Mouse (Mus musculus): ENCODE measurements around the gene Rhog. TPM values are rescaled to one million over a fixed set of nuclear protein-coding genes. Genes with fewer than 3 reads are reported as not detected.

Gene Rhog
- 537 and 572 TPM in 2 replicates for polyA plus RNA-seq (2012; ENCODE audit: insufficient read depth, insufficient read length, missing spikeins)

DNA sequence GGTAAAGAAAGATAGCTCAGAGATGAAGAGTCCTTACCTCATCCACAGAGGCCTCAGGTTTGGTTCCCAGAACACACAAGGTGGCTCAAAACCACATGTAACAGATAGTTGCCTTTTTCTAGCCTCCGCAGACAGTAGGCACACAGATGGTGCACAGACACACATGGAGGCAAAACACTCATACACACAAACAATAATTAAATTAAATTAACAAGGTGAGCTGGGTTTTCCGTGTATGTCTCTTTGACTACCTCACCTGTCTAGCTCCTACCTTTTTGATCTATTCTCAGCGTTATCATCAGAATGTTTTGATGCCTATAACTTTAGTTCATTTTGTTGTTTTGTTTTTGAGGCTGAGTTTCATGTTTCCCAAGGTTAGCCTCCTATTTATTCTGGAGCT, at the start of gene Rhog:
Rhog (minus strand) TSS at position 101 of the 400 bp plus-strand sequence.
- Histone ChIP-seq H3K27ac (ENCODE audit: insufficient read depth, low read depth, low read length) (no peak within 1 kb of the TSS), H3K4me3 (ENCODE audit: insufficient read depth, low read length) (no peak within 1 kb of the TSS), H3K4me1 (ENCODE audit: control insufficient read depth, insufficient read depth, low read length) (peaks cover 12% of the 10 kb centered on the region)
- no peak for TF ChIP-seq CTCF (IDR thresholded peaks at IDR 0.05; ENCODE audit: low read depth, low read length)
- no peak for TF ChIP-seq POLR2A (IDR thresholded peaks at IDR 0.05; ENCODE audit: borderline replicate concordance, low read depth, low read length)

DNA sequence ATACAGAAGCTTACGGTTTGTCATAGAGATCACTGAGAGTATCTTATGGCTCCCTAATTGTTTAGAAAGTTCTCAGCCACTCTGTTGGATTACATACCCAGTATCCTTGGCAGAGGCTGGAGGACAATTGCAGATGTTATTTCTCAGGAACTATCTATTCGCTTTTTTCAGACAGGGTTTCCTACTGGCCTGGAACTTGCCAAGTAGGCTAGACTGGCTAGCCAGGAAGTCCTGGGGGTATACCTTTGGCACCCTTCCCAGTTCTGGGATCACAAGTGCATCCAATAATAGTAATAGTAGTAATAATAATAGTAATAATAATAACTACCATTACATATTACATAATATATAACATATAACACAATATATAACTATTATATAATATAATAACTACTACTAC, 49.7 kb upstream of the Rhog start:
- Histone ChIP-seq H3K27ac (ENCODE audit: insufficient read depth, low read depth, low read length) (no peak overlapping the region), H3K4me3 (ENCODE audit: insufficient read depth, low read length) (no peak overlapping the region), H3K4me1 (ENCODE audit: control insufficient read depth, insufficient read depth, low read length) (peaks cover 2% of the 10 kb centered on the region)
- TF ChIP-seq CTCF (IDR thresholded peaks at IDR 0.05; ENCODE audit: low read depth, low read length), result no peak
- TF ChIP-seq POLR2A (IDR thresholded peaks at IDR 0.05; ENCODE audit: borderline replicate concordance, low read depth, low read length), result no peak

DNA sequence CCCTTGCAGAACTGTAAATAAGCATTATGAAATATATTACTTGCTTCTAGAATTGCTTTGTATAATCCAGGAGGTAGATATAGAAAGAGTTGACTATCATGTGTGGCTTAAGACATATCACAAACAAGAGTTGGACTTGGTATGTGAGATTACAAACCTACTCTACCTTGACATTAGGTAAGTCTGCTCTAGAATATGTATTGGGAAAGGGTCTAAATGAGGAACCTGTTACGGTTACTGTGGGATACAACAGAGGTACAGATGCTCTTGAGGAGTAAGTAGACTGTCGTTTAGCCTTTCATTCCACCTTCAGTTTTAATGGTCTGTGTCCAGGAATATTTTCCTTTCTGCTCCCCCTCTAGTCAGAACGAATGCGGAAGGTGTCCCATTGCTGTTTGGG, 46.6 kb upstream of the Rhog start:
- no peak overlapping the region for H3K27ac ChIP-seq (ENCODE audit: insufficient read depth, low read depth, low read length)
- TF ChIP-seq POLR2A (IDR thresholded peaks at IDR 0.05; ENCODE audit: borderline replicate concordance, low read depth, low read length) (no peak), CTCF (IDR thresholded peaks at IDR 0.05; ENCODE audit: low read depth, low read length) (no peak)
- no peaks in the 10 kb centered on the region; the same call in 1 of the 2 replicates for H3K4me1 ChIP-seq (ENCODE audit: control insufficient read depth, insufficient read depth, low read length)
- no peak overlapping the region for H3K4me3 ChIP-seq (ENCODE audit: insufficient read depth, low read length)

DNA sequence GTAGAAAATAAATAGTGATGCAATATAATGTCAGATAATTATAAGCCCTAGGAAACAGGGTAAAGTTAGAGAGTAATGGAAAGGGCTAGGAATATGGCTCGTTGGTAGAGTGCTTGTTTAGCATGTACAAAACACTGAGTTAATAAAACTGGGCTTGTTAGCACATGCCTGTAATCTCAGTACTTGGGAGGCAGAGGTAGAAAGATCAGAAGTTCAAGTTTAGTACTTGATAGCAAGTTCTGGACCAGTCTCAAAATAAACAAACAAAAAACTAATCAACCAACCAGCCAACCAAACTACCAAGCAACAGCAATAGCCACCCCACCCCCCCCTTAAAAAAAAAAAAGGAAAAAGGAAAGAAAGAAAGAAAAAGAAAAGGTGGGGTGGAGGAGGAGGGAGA, 44.9 kb upstream of the Rhog start:
- Histone ChIP-seq H3K27ac (ENCODE audit: insufficient read depth, low read depth, low read length) (no peak overlapping the region), H3K4me3 (ENCODE audit: insufficient read depth, low read length) (no peak overlapping the region), H3K4me1 (ENCODE audit: control insufficient read depth, insufficient read depth, low read length) (no peaks in the 10 kb centered on the region; the same call in 1 of the 2 replicates)
- TF ChIP-seq CTCF (IDR thresholded peaks at IDR 0.05; ENCODE audit: low read depth, low read length) (no peak), POLR2A (IDR thresholded peaks at IDR 0.05; ENCODE audit: borderline replicate concordance, low read depth, low read length) (no peak)

DNA sequence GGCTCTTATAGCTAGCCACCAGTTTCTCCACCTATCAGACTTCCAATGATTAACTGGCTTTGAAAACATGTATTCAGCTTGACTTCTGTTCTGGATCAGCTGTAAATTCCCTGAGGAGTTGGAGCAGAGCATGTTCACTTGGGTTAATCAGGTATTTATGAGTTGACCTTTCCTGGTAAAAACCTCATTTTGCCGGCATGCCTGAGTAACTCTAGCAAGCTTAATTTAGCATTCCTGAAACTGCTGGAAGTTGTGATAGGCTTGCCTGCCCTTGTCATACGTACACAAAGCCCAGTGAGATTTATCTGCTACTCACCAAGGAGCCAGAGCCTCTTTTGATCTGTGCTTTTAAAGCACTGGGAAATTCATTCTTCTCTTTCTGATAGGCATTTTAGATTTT, 37.4 kb upstream of the Rhog start:
- Histone ChIP-seq H3K4me1 (ENCODE audit: control insufficient read depth, insufficient read depth, low read length) (peaks cover 2% of the 10 kb centered on the region; the same call in 1 of the 2 replicates), H3K4me3 (ENCODE audit: insufficient read depth, low read length) (no peak overlapping the region), H3K27ac (ENCODE audit: insufficient read depth, low read depth, low read length) (no peak overlapping the region)
- TF ChIP-seq POLR2A (IDR thresholded peaks at IDR 0.05; ENCODE audit: borderline replicate concordance, low read depth, low read length) (no peak), CTCF (IDR thresholded peaks at IDR 0.05; ENCODE audit: low read depth, low read length) (no peak)

DNA sequence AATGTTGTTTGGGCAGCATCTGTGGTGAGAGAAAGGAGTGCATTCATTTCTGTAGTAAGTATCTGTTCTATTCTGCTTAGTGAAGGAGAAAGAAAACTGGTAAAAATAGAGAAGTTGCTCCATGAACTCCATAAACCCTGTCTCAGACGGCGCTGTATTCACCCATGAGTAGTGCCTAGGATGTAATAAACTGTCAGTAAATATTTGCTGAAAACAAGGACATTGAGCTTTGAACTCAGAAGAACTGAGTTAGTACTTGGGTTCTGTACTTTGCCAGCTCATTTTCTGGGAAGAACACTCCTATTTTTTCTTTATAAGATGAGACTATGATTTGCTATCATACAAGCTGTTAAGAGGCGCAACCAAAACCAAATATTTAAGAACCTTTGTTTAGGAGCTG, 36.4 kb upstream of the Rhog start:
- no peak for TF ChIP-seq POLR2A (IDR thresholded peaks at IDR 0.05; ENCODE audit: borderline replicate concordance, low read depth, low read length)
- no peak overlapping the region for H3K27ac ChIP-seq (ENCODE audit: insufficient read depth, low read depth, low read length)
- no peak overlapping the region for H3K4me3 ChIP-seq (ENCODE audit: insufficient read depth, low read length)
- peaks cover 2% of the 10 kb centered on the region; the same call in 1 of the 2 replicates for H3K4me1 ChIP-seq (ENCODE audit: control insufficient read depth, insufficient read depth, low read length)

DNA sequence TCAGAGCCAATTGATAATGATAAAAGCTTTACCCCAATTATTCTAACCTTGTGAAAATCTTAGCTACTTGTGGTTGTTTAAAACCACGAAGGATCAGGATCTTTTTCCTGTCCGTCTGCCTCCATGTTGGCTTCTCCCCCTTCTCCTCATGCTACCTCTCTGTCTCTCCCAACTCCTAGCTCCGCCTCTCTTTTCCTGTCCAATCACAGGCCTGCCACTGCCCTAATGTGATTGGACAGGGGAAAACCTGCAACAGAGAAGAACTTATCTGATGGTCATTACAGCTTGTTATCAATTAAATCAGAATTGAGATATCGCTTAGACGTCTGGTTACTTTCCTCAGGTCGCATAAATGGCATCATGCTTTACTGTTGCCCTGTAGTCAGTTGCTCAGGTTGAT, 33.6 kb upstream of the Rhog start:
- peaks cover 2% of the 10 kb centered on the region; the same call in 1 of the 2 replicates for H3K4me1 ChIP-seq (ENCODE audit: control insufficient read depth, insufficient read depth, low read length)
- no peak overlapping the region for H3K27ac ChIP-seq (ENCODE audit: insufficient read depth, low read depth, low read length)
- no peak overlapping the region for H3K4me3 ChIP-seq (ENCODE audit: insufficient read depth, low read length)
- TF ChIP-seq POLR2A (IDR thresholded peaks at IDR 0.05; ENCODE audit: borderline replicate concordance, low read depth, low read length) (no peak), CTCF (IDR thresholded peaks at IDR 0.05; ENCODE audit: low read depth, low read length) (no peak)

DNA sequence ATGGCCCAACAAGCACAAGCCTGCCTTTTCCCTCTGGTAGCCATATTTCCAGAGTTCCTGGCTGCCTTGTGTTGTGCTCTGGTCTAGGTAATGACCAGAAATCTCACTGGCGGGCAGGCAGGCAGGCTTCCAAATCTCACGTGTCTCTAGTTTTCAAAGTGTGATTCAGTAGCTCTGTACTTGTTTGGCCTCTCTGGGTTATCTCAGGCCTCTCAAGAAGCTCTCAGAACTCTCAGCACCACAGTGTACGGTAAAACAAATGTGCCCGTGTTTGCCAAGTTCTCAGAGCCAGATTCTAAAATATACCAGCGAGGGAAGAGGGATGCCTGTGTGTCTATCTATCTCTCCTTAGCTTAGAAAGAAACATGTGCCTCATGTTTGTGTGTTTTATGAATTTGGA, 26.4 kb upstream of the Rhog start:
- TF ChIP-seq POLR2A (IDR thresholded peaks at IDR 0.05; ENCODE audit: borderline replicate concordance, low read depth, low read length), result no peak
- TF ChIP-seq CTCF (IDR thresholded peaks at IDR 0.05; ENCODE audit: low read depth, low read length), result no peak
- H3K4me1 ChIP-seq (ENCODE audit: control insufficient read depth, insufficient read depth, low read length), result no peaks in the 10 kb centered on the region
- H3K27ac ChIP-seq (ENCODE audit: insufficient read depth, low read depth, low read length), result no peak overlapping the region
- H3K4me3 ChIP-seq (ENCODE audit: insufficient read depth, low read length), result no peak overlapping the region

DNA sequence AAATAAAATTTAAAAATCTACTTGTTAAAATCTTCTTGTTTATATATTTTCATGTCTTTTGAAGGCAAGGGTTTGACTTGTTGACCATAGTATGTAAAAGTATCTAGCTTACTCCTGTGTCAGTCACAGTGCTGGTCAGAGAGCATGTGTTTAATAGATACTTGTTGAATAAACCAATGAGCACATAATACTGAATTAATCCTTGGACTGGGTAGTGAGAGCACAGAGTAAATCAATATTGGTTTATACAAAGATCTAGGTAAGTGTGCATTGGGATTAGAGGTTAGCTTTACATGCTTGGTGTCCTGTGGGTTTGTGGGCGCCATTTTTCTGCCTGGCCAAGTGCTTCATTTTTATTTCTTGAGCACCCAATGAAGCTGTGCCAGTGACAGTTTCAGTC, 25.5 kb upstream of the Rhog start:
- Histone ChIP-seq H3K4me1 (ENCODE audit: control insufficient read depth, insufficient read depth, low read length) (no peaks in the 10 kb centered on the region), H3K27ac (ENCODE audit: insufficient read depth, low read depth, low read length) (no peak overlapping the region), H3K4me3 (ENCODE audit: insufficient read depth, low read length) (no peak overlapping the region)
- TF ChIP-seq CTCF (IDR thresholded peaks at IDR 0.05; ENCODE audit: low read depth, low read length) (no peak), POLR2A (IDR thresholded peaks at IDR 0.05; ENCODE audit: borderline replicate concordance, low read depth, low read length) (no peak)

DNA sequence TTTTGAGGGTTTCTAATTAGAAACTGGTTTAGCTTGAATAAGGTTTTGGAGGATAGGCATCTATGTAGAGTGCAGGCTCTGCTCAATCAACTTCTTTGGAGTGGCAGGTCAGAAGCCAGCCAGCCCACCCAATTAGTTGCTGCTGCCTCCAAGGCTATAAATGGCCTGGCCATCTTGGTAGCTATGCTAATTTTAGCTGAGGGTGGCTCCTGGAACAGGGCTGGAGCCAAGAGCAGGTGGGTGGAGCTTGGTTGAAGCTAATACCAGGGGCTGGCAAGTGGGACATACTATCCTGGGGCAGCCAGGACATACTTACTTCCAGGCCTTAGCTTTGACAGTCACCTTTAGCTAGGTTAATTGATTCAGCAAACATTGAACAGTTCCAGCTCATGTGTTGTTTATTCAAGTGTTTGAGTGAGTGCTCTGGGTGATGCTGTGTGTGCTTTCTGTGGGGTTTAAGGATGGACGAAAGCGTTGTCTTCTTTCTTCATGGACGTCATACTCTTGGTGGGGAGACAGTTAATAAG, 16.6 kb upstream of the Rhog start:
- peaks cover 11% of the 10 kb centered on the region for H3K4me1 ChIP-seq (ENCODE audit: control insufficient read depth, insufficient read depth, low read length)

DNA sequence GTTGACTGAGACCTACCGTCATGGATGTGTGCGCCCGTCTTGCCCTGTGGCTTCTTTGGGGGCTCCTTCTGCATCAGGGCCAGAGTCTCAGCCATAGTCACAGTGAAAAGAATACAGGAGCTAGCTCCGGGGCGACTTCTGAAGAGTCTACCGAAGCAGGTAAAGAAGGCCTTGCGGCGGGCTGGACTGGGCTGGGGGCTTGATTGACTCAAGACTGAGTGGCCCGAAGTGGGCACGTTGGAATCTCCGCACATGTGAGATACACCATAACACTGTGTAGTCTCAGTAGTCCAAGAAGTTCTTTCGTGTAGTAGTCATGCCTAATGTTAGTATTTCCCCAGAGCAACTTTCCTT, 12.5 kb upstream of the Rhog start:
- Histone ChIP-seq H3K4me3 (ENCODE audit: insufficient read depth, low read length) (peak overlapping the region; percentile 96), H3K27ac (ENCODE audit: insufficient read depth, low read depth, low read length) (no peak overlapping the region), H3K4me1 (ENCODE audit: control insufficient read depth, insufficient read depth, low read length) (peaks cover 17% of the 10 kb centered on the region)
- TF ChIP-seq CTCF (IDR thresholded peaks at IDR 0.05; ENCODE audit: low read depth, low read length), result no peak

More for the DNA sequence above, 16.6 kb upstream of the Rhog start:
- no peak overlapping the region for H3K4me3 ChIP-seq (ENCODE audit: insufficient read depth, low read length)
- TF ChIP-seq CTCF (IDR thresholded peaks at IDR 0.05; ENCODE audit: low read depth, low read length) (no peak), POLR2A (IDR thresholded peaks at IDR 0.05; ENCODE audit: borderline replicate concordance, low read depth, low read length) (no peak)
- H3K27ac ChIP-seq (ENCODE audit: insufficient read depth, low read depth, low read length), result no peak overlapping the region
